ENCODE assay signal across 27 mouse cellular contexts in the genomic region with DNA sequence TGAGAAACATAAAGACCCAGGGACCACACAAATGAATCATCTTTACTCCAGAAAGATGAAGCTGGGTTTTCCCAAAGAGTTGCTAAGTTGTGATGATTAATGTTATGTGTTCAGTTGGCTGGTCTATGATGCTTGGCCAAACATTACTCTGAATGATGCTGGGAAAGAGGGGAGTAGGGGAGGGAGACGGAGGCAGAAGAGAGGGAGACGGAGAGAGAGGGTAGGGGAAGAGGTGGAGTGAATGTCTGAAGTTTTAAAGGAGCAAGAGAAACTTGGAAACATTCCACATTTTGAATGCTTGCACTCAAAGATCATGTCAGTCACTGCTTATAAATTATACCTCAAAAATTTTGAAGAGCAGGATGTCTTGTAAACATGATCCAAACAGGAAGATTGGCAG. TPM values are rescaled to one million over a fixed set of nuclear protein-coding genes. Genes with fewer than 3 reads are reported as not detected.
DNase-seq lines count a peak whose midpoint lies in the region; ATAC-seq and TF ChIP-seq lines count a peak whose summit lies in the region.
"Had no signal": no experiment of that assay in that cellular context is flagged by ENCODE, and none has a peak within 500 bp of the region (broad histone marks: within the 10 kb centered on the region; RNA-seq: fewer than 3 reads in every experiment).

No protein-coding gene starts in this region.

- no peak overlapping the region for H3K4me3 ChIP-seq in gastrocnemius, adult 2 months
- no peak overlapping the region for H3K4me3 ChIP-seq in lung, postnatal 0 days (ENCODE audit: low read depth, low read length)
- H3K4me3 ChIP-seq in lung, adult 2 months (replicated peaks; ENCODE audit: extremely low read depth, low read depth, low read length), result no peak overlapping the region
- no peak overlapping the region for H3K4me3 ChIP-seq in forebrain, embryonic 16.5 days (replicated peaks; ENCODE audit: low read length)
- H3K4me3 ChIP-seq: embryonic facial prominence, embryonic 13.5 days; embryonic facial prominence, embryonic 15.5 days; forebrain, embryonic 10.5 days; forebrain, embryonic 12.5 days had no signal

- no peak for TF ChIP-seq POLR2A in lung, adult 2 months (IDR thresholded peaks at IDR 0.05; ENCODE audit: borderline replicate concordance, extremely low read depth, low read depth, low read length)

- TF ChIP-seq CTCF in gastrocnemius, adult 2 months (IDR thresholded peaks at IDR 0.05), result no peak
- TF ChIP-seq CTCF in lung, postnatal 0 days (IDR thresholded peaks at IDR 0.05), result no peak
- no peak for TF ChIP-seq CTCF in lung, adult 2 months (IDR thresholded peaks at IDR 0.05; ENCODE audit: insufficient read depth, low read length)

- 56% methylated on average over 2 of the region's 2 CpGs for WGBS in lung, postnatal 0 days
- WGBS in lung, adult 2 months, result 42% methylated on average over 2 of the region's 2 CpGs
- 70% methylated on average over 2 of the region's 2 CpGs for WGBS in forebrain, embryonic 16.5 days

- no peaks in the 10 kb centered on the region for H3K27me3 ChIP-seq in lung, postnatal 0 days (replicated peaks; ENCODE audit: insufficient read depth, low read length)
- no peaks in the 10 kb centered on the region for H3K27me3 ChIP-seq in forebrain, embryonic 16.5 days (replicated peaks; ENCODE audit: control insufficient read depth, insufficient read depth, low read length)
- H3K27me3 ChIP-seq: embryonic facial prominence, embryonic 13.5 days; embryonic facial prominence, embryonic 15.5 days; forebrain, embryonic 12.5 days had no signal

- no peaks in the 10 kb centered on the region for H3K4me1 ChIP-seq in lung, postnatal 0 days (ENCODE audit: insufficient read depth, low read depth, low read length)
- no peaks in the 10 kb centered on the region for H3K4me1 ChIP-seq in lung, adult 2 months (ENCODE audit: control insufficient read depth, insufficient read depth, low read length)
- no peaks in the 10 kb centered on the region for H3K4me1 ChIP-seq in forebrain, embryonic 16.5 days (replicated peaks; ENCODE audit: control insufficient read depth, insufficient read depth, low read length)
- H3K4me1 ChIP-seq: forebrain, embryonic 10.5 days; forebrain, embryonic 12.5 days had no signal

- H3K4me2 ChIP-seq in lung, postnatal 0 days (replicated peaks; ENCODE audit: low read depth, low read length), result no peak overlapping the region
- H3K4me2 ChIP-seq in forebrain, embryonic 16.5 days (ENCODE audit: low read length), result no peak overlapping the region
- H3K4me2 ChIP-seq: embryonic facial prominence, embryonic 13.5 days; embryonic facial prominence, embryonic 15.5 days; forebrain, embryonic 12.5 days had no signal

- peak; percentile 65 for ATAC-seq in lung, postnatal 0 days
- ATAC-seq in forebrain, embryonic 16.5 days, result no peak
- no peak for ATAC-seq in inflammation-experienced regulatory T-cells, adult 6 months
- ATAC-seq: forebrain, embryonic 14.5 days; forebrain, postnatal 0 days had no signal

- DNase-seq in gastrocnemius, adult 2 months, result no peak
- DNase-seq in gastrocnemius, adult 18-20 months (ENCODE audit: low spot score), result no peak
- DNase-seq in lung, postnatal 0 days (ENCODE audit: low spot score), result peak; percentile 36
- no peak for DNase-seq in lung, adult 2 months
- DNase-seq in 3T3-L1 (ENCODE audit: low read depth, low spot score), result peak; percentile 82
- DNase-seq in fibroblast of lung, adult 2 months (ENCODE audit: low read depth), result peak; percentile 77
- DNase-seq: adrenal gland, adult 2 months; adrenal gland, postnatal 10 days; adrenal gland, postnatal 25 days; cerebellum, adult 11 months; cerebellum, adult 18-20 months; cerebellum, adult 8-10 months; cerebellum, adult 9-11 months; cerebellum, postnatal 14 days; cerebellum, postnatal 36 days; embryo, embryonic 11 days; forebrain, postnatal 0 days had no signal

- H3K9ac ChIP-seq in lung, postnatal 0 days (replicated peaks; ENCODE audit: low read depth), result no peak overlapping the region
- H3K9ac ChIP-seq in forebrain, embryonic 16.5 days (replicated peaks; ENCODE audit: low read depth, low read length), result no peak overlapping the region
- H3K9ac ChIP-seq: embryonic facial prominence, embryonic 13.5 days; embryonic facial prominence, embryonic 15.5 days; forebrain, embryonic 12.5 days; forebrain, postnatal 0 days had no signal

- peak overlapping the region; percentile 10; the same call in 1 of the 2 replicates for H3K27ac ChIP-seq in gastrocnemius, adult 2 months
- H3K27ac ChIP-seq in lung, postnatal 0 days (ENCODE audit: low read length), result no peak overlapping the region
- no peak overlapping the region for H3K27ac ChIP-seq in forebrain, embryonic 16.5 days (ENCODE audit: low read length)
- H3K27ac ChIP-seq: embryonic facial prominence, embryonic 13.5 days; embryonic facial prominence, embryonic 15.5 days; forebrain, embryonic 10.5 days; forebrain, embryonic 12.5 days had no signal

- intact Hi-C loops in gastrocnemius, adult 2 months (cut with DNase I), result no loop called here

- H3K9me3 ChIP-seq in lung, postnatal 0 days (ENCODE audit: low read length), result no peaks in the 10 kb centered on the region
- no peaks in the 10 kb centered on the region for H3K9me3 ChIP-seq in forebrain, embryonic 16.5 days (ENCODE audit: control insufficient read depth, low read length)
- H3K9me3 ChIP-seq: embryonic facial prominence, embryonic 13.5 days; embryonic facial prominence, embryonic 15.5 days; forebrain, embryonic 10.5 days; forebrain, embryonic 12.5 days had no signal

- no peaks in the 10 kb centered on the region for H3K36me3 ChIP-seq in lung, postnatal 0 days (ENCODE audit: insufficient read depth, low read length)
- H3K36me3 ChIP-seq in forebrain, embryonic 16.5 days (ENCODE audit: control insufficient read depth, insufficient read depth), result no peaks in the 10 kb centered on the region
- H3K36me3 ChIP-seq: embryonic facial prominence, embryonic 13.5 days; embryonic facial prominence, embryonic 15.5 days; forebrain, embryonic 10.5 days; forebrain, embryonic 12.5 days had no signal

- peak; percentile 38; the same call in 1 of the 2 replicates for TF ChIP-seq EP300 in lung, postnatal 0 days (IDR thresholded peaks at IDR 0.05)

RNA-seq across cellular contexts. Expression of a gene that starts 16.7 kb away (rescaled TPM):
- total RNA-seq in gastrocnemius, adult 2 months (2021), result 1 to 10 TPM; 4.2 to 9.3 TPM
- 1 to 10 TPM; 4.9 to 9.2 TPM for total RNA-seq in gastrocnemius, adult 18-20 months (2021)
- 11.9 and 16.8 TPM in 2 replicates for polyA plus RNA-seq in lung, postnatal 0 days (2015; fragmentation: Nextera tagmentation; extraction: Ambion mirVana)
- polyA plus RNA-seq in lung, adult 2 months (2012; rRNA removed), result 293 and 326 TPM in 2 replicates
- 1.4 and 1.8 TPM in 2 replicates for polyA plus RNA-seq in forebrain, embryonic 16.5 days (2015; fragmentation: Nextera tagmentation; extraction: Ambion mirVana)
- polyA plus RNA-seq in inflammation-experienced regulatory T-cells, adult 6 months (2017; shearing (Covaris generic)), result not detected
- total RNA-seq: common myeloid progenitor, adult 5-6 weeks; ES-E14; MEL had no signal

Comparison
In these comparisons a context has a peak if more than half of its experiments do, and no peak if none do; other contexts are left out.
1. DNase-seq: peak in lung, postnatal 0 days (single experiment), 3T3-L1 (single experiment) and fibroblast of lung, adult 2 months (single experiment); none in gastrocnemius, adult 2 months (single experiment), gastrocnemius, adult 18-20 months (single experiment) and lung, adult 2 months (single experiment).
2. RNA of a gene that starts 16.7 kb away (polyA plus RNA-seq): 293 to 326 TPM in lung, adult 2 months; 11.9 to 16.8 TPM in lung, postnatal 0 days, 1.4 to 1.8 TPM in forebrain, embryonic 16.5 days and not detected in inflammation-experienced regulatory T-cells, adult 6 months; every median in the first group is over 10 times any median in the second.